Mouse (Mus musculus): ENCODE results near the gene Tmem131. TPM values are rescaled to one million over a fixed set of nuclear protein-coding genes. Genes with fewer than 3 reads are reported as not detected.

The Tmem131 gene
- polyA plus RNA-seq, 1 experiment from 2014 or later, result 44.4 TPM

GRCm38 (mm10) chr1:36860876-36861275 lies 82.6 kb downstream of the Tmem131 start:
- in situ Hi-C loops (cut with MboI; ENCODE audit: low pct_unique_long_range_greater_than_20kb), result no loop called here
- no peaks in the 10 kb centered on the region for H3K27me3 ChIP-seq
- POLR2A ChIA-PET, result no interaction called here
- CTCF ChIA-PET, result interaction anchor here (1.1 kb wide), 1 partner anchor 10 kb away, joined by 5 read pairs; no protein-coding TSS in a partner anchor
- no peak for ATAC-seq
- TF ChIP-seq CTCF (IDR thresholded peaks at IDR 0.05), result no peak
- no peak for DNase-seq (ENCODE audit: low read depth, low spot score)

GRCm38 (mm10) chr1:36860431-36860849 lies 83.0 kb downstream of the Tmem131 start:
- POLR2A ChIA-PET, result interaction anchor here (0.5 kb wide), 1 partner anchor 79 kb away, joined by 3 read pairs; no protein-coding TSS in a partner anchor
- CTCF ChIA-PET, result interaction anchor here (1.1 kb wide), 1 partner anchor 9 kb away, joined by 5 read pairs; no protein-coding TSS in a partner anchor
- no peak for DNase-seq (ENCODE audit: low read depth, low spot score)
- in situ Hi-C loops (cut with MboI; ENCODE audit: low pct_unique_long_range_greater_than_20kb), result no loop called here
- no peak for TF ChIP-seq CTCF (IDR thresholded peaks at IDR 0.05)
- no peaks in the 10 kb centered on the region for H3K27me3 ChIP-seq
- ATAC-seq, result no peak

GRCm38 (mm10) chr1:36857081-36857480 lies 86.4 kb downstream of the Tmem131 start:
- POLR2A ChIA-PET, result interaction anchor here (0.5 kb wide), 1 partner anchor 230 kb away, joined by 5 read pairs; no protein-coding TSS in a partner anchor
- CTCF ChIA-PET, result interaction anchor here (0.9 kb wide), 1 partner anchor 33 kb away, joined by 4 read pairs; no protein-coding TSS in a partner anchor
- no peak for TF ChIP-seq CTCF (IDR thresholded peaks at IDR 0.05)
- in situ Hi-C loops (cut with MboI; ENCODE audit: low pct_unique_long_range_greater_than_20kb), result no loop called here
- ATAC-seq, result no peak
- no peak for DNase-seq (ENCODE audit: low read depth, low spot score)
- H3K27me3 ChIP-seq, result no peaks in the 10 kb centered on the region

GRCm38 (mm10) chr1:36854198-36854765 lies 89.2 kb downstream of the Tmem131 start:
- DNase-seq (ENCODE audit: low read depth, low spot score), result no peak
- no peak for TF ChIP-seq CTCF (IDR thresholded peaks at IDR 0.05)
- in situ Hi-C loops (cut with MboI; ENCODE audit: low pct_unique_long_range_greater_than_20kb), result no loop called here
- ATAC-seq, result no peak
- CTCF ChIA-PET, result interaction anchor here (0.9 kb wide), 1 partner anchor 11 kb away, joined by 4 read pairs; no protein-coding TSS in a partner anchor
- POLR2A ChIA-PET, result no interaction called here
- H3K27me3 ChIP-seq, result no peaks in the 10 kb centered on the region

- DNase-seq (ENCODE audit: low read depth, low spot score) (no peak), ATAC-seq (no peak)
- no peaks in the 10 kb centered on the region for H3K27me3 ChIP-seq
- no peak for TF ChIP-seq CTCF (IDR thresholded peaks at IDR 0.05)
- ChIA-PET POLR2A (no interaction called here), CTCF (interaction anchor here (1.1 kb wide), 1 partner anchor 11 kb away, joined by 3 read pairs; no protein-coding TSS in a partner anchor)
- in situ Hi-C loops (cut with MboI; ENCODE audit: low pct_unique_long_range_greater_than_20kb), result no loop called here
These were observed 91.4 kb downstream of the Tmem131 start for GRCm38 (mm10) chr1:36852085-36852484.

GRCm38 (mm10) chr1:36851392-36851791 lies 92.1 kb downstream of the Tmem131 start:
- ChIA-PET CTCF (interaction anchor here (1.1 to 1.4 kb wide), 2 partner anchors 10 kb away, joined by 3 to 5 read pairs; no protein-coding TSS in a partner anchor), POLR2A (interaction anchor here (1.0 kb wide), 1 partner anchor 31 kb away, joined by 4 read pairs; no protein-coding TSS in a partner anchor)
- no peaks in the 10 kb centered on the region for H3K27me3 ChIP-seq
- no peak for TF ChIP-seq CTCF (IDR thresholded peaks at IDR 0.05)
- no peak for ATAC-seq
- in situ Hi-C loops (cut with MboI; ENCODE audit: low pct_unique_long_range_greater_than_20kb), result no loop called here
- no peak for DNase-seq (ENCODE audit: low read depth, low spot score)

- CTCF ChIA-PET, result no interaction called here
- ATAC-seq (no peak), DNase-seq (ENCODE audit: low read depth, low spot score) (no peak)
- no peaks in the 10 kb centered on the region for H3K27me3 ChIP-seq
- in situ Hi-C loops (cut with MboI; ENCODE audit: low pct_unique_long_range_greater_than_20kb), result no loop called here
- no peak for TF ChIP-seq CTCF (IDR thresholded peaks at IDR 0.05)
- POLR2A ChIA-PET, result no interaction called here
These were observed 95.4 kb downstream of the Tmem131 start for GRCm38 (mm10) chr1:36848036-36848435.

GRCm38 (mm10) chr1:36847276-36847675 lies 96.2 kb downstream of the Tmem131 start:
- no peak for TF ChIP-seq CTCF (IDR thresholded peaks at IDR 0.05)
- H3K27me3 ChIP-seq, result no peaks in the 10 kb centered on the region
- ChIA-PET POLR2A (no interaction called here), CTCF (no interaction called here)
- no peak for ATAC-seq
- DNase-seq (ENCODE audit: low read depth, low spot score), result no peak
- in situ Hi-C loops (cut with MboI; ENCODE audit: low pct_unique_long_range_greater_than_20kb), result no loop called here

- in situ Hi-C loops (cut with MboI; ENCODE audit: low pct_unique_long_range_greater_than_20kb), result no loop called here
- ATAC-seq (no peak), DNase-seq (ENCODE audit: low read depth, low spot score) (no peak)
- CTCF ChIA-PET, result interaction anchor here (1.3 kb wide), 1 partner anchor 16 kb away, joined by 3 read pairs; no protein-coding TSS in a partner anchor
- POLR2A ChIA-PET, result no interaction called here
- TF ChIP-seq CTCF (IDR thresholded peaks at IDR 0.05), result no peak
- no peaks in the 10 kb centered on the region for H3K27me3 ChIP-seq
These were observed 98.4 kb downstream of the Tmem131 start for GRCm38 (mm10) chr1:36845031-36845430.

- no peaks in the 10 kb centered on the region for H3K27me3 ChIP-seq
- in situ Hi-C loops (cut with MboI; ENCODE audit: low pct_unique_long_range_greater_than_20kb), result no loop called here
- ATAC-seq (no peak), DNase-seq (ENCODE audit: low read depth, low spot score) (no peak)
- TF ChIP-seq CTCF (IDR thresholded peaks at IDR 0.05), result no peak
- CTCF ChIA-PET, result interaction anchor here (0.9 kb wide), 2 partner anchors 10 to 42 kb away, joined by 3 read pairs; no protein-coding TSS in a partner anchor
- POLR2A ChIA-PET, result no interaction called here
These were observed 101.7 kb downstream of the Tmem131 start for GRCm38 (mm10) chr1:36841806-36842205.

- DNase-seq (ENCODE audit: low read depth, low spot score), result no peak
- H3K27me3 ChIP-seq, result no peaks in the 10 kb centered on the region
- no peak for TF ChIP-seq CTCF (IDR thresholded peaks at IDR 0.05)
- in situ Hi-C loops (cut with MboI; ENCODE audit: low pct_unique_long_range_greater_than_20kb), result no loop called here
- ATAC-seq, result no peak
- ChIA-PET CTCF (interaction anchor here (0.9 kb wide), 1 partner anchor 11 kb away, joined by 3 read pairs; no protein-coding TSS in a partner anchor), POLR2A (no interaction called here)
These were observed 102.5 kb downstream of the Tmem131 start for GRCm38 (mm10) chr1:36840959-36841358.

All from Patski (cell line).